Mouse (Mus musculus) testis, postnatal 14 days (tissue): ENCODE data around the gene Runx1.

Experiments used
- DNase-seq: peaks from one replicate; pipeline ENCODE4 v3.0.0; 2021; ENCODE audit warnings: low spot score

Gene Runx1

DNA sequence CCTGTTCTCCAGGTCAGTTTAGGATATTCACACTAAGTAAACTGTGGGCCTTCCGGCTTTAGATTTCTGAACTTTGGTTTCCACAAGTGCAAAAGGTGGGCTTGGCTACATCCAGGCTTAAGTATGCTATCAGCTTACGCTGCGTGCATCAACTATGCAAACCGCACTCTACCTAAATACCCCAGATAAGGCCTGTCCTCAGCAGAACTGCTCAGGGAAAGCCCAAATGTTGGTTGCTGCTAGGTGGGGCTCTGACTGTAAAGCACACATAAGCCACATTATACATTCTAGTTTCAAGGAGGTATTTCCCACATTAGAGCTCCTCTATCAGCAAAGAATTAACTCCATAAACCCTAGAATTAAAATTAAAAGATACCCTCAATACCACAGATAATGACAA, 33.0 kb downstream of the Runx1 start:
- no peak for DNase-seq

DNA sequence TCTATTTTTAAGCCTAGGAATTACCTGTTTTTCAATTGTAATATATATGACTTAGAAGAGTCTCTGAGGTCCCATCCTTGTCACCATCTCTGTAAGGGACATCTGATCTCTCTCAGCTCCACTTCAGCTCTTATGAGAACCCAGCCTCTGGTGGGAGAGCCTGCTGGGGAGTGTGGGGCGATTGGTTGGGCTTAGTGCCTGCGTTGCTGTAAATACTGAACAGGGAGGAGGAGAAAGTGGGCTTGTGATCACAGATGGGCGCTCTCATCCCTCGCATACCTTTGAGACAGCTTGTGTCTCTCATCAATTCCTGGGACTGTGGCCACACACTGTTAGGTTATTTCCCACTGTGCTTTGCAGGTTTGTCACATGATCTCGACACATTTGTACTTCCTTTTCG, 35.3 kb downstream of the Runx1 start:
- DNase-seq, result no peak

DNA sequence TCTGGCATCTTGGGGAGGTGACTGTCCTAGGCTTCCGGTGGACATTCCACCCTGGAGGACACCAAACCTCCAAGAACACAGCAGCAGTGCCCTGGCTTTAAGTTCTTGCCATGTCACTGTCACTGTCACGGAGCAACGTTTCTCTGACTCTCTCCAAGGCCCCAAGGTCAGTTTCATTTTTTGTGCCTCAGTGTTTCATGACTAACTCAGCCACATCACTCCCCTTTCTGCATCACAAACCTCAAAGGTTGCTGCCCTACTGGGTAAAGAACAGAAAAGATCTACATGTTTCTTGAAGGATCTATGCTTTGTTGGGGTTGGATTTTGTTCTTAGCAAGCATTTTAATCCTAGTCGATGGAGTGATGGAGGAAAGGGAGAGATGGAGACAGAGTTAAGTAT, 36.1 kb downstream of the Runx1 start:
- DNase-seq, result no peak

DNA sequence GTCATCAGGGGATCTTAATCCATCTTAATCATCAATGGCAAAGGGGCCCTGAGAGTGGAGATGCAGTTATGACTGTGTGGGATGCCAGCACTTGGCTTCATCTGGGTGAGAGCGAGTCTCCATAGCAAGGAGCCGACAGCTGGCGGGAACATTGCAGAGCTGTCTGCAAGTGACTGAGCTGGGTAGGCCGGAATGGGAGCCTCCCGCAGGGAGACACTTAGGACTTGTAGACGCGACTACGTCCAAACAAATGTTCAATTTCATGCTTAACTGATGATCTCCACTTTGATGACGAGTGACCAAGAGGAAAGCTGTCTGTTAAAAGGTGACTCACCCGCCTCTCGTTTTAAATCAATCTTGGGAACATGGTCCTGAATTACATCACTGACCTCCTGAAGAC, 37.5 kb downstream of the Runx1 start:
- no peak for DNase-seq

DNA sequence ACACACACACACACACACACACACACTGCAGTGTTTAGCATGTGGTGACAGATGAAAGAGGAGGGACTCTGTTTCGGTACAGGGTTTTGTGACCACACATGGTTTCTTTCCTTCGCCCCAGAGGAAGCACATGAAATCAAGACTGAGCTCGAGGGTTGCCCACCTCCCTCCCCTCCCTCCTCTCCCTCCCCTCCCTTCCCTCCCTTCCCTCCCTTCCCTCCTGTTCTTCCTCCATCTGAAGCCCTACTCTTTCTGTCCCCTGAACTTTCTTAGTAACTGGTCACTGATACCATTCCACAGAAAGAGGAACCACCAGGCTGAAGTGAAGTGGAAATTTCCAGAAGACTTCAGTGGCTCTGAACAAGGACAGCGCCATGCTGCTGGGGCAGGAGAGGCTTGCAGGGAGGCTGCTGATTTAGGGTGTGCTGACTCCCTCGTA, 39.0 kb downstream of the Runx1 start:
- no peak for DNase-seq

DNA sequence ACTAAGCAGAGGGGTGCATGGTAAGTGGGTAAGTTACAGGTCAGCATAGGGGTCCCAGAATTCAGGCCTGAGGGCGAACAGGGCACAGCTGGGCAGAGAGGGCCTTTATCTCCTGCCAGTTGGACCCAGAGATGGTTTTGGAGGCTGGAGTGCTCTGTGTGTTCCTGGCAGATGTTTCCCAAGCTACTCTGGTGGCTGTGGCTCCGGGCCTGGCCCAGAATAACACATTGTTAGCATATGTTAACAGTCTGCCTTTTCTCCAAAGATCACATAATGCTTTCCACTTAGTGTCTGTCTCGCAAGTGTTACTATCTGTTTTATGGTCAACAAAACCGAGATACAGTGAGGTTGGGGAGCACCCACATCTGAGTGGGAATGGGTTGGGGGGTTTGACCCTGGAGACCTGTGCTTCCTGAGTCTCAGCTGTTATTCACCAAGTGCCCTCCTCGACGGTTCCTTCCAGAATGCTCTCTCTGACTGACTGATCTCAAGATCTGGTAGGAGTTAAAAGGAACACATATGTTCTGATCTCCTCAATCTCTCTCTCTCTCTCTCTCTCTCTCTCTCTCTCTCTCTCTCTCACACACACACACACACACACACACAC, 39.6 kb downstream of the Runx1 start:
- no peak for DNase-seq

DNA sequence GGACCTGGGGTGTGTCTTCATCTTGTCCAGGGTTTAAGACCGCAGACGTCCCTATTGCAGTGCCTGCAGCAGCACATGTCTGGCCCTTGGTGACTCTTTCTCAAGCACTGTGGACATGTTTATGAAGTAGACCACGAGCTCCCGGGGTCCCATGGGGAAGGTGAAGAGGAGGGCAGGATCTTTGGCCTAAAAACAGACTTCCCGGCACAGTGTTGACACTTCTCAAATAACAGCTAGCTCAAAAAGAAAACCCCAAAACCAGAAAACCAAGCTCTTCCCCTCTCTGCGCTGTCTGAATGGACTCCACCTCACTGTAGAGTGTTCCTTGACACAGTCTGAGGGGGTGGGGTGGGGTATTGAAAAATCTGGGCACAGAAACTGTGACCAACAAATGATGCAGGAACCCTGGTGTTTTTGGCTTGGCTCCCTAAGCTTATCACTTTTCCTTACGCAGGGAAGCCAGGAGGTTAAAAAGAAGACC, 42.3 kb downstream of the Runx1 start:
- no peak for DNase-seq

DNA sequence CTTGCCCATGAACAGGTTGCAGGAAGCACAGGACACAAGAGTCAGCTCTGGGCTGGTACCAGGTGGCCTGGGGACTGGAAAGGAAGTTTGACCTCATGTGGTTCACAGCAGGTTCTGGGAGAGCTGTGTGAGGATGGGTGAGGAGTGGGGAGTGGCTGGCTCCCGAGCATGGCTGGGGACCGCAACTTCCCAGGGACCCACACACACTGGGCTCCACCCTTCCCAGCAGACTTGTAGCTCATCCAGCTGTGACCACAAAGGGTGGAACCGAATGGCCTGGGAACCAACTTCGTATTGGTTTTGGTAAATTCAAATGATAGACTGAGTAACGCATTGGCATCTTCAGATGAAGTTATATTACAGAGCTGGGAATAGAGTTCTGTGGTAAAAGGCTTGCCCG, 43.5 kb downstream of the Runx1 start:
- DNase-seq, result no peak

DNA sequence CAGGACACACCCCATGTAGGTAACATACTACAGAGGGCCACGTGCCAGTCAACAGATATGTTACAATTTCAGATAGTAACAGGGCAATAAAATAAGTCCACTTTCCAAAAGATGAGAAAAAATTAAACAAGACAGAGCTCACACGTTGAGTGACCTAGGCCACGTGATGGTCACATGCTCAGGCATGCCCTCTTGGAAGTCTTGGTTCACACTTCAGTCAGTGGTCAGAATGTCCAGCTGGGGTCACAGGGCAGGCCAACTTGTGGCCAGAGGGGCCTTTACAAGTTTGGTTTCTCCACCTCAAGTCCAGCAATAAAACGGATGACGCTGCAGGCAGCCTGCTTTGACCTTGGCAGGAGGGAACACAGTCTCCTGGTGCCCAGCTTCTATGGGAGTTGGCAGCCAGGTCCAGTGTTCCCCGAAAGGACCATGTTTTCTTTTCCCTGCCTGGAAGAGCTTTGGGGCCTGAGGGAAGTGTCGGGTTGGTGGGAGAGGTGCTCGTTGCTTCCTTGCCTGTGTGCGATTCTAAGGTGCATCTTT, 46.0 kb downstream of the Runx1 start:
- no peak for DNase-seq

DNA sequence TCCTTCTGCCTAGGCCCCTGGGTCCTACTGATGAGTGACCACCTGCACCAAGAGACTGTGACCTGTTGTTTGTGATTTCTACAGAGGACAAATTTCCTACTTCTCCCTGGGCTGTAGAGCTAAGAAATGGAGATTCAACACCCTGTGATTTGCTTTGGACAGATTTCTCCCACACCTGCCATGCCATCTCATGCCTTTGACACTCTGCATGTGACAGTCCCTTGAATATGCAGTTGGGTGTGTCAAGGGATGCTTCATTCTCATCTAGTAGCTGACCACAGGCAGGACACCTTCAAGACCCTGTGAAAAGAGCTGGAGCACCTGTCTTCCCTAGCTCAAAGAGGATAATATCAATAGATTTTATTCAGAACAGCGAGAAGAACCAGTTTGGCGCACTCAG, 46.8 kb downstream of the Runx1 start:
- DNase-seq, result no peak

DNA sequence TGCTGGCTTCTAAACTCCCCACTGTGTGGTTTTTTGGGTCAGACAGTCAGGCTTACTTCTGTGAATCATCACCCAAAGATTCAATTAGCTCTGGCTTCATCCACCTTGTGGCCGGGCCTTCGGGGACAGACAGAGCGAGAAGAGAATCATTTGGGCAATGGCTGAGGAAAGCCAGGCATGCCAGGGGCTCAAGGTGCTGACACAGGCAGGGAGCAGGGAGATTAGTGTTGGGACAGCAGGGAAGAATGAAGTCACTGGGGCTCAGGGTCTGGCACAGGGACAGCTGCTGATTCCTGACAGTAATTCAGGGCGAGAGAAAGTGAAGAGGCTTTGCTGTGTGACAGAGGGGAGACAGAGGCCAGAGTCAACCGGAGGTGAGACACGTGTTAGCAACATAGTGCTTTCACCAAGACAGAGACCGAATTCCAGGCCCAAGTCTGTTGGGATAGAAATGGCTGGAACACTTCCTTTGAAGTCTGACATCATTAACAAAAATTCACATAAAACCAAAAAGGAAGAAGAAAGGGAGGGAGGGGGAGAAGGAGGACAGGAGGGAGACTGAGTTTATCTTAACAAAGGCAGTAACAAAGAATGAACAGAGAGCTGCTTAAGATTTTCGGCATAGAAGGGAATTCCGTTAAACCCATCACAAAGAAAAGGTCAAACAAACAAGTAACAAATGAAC, 47.7 kb downstream of the Runx1 start:
- DNase-seq, result no peak

DNA sequence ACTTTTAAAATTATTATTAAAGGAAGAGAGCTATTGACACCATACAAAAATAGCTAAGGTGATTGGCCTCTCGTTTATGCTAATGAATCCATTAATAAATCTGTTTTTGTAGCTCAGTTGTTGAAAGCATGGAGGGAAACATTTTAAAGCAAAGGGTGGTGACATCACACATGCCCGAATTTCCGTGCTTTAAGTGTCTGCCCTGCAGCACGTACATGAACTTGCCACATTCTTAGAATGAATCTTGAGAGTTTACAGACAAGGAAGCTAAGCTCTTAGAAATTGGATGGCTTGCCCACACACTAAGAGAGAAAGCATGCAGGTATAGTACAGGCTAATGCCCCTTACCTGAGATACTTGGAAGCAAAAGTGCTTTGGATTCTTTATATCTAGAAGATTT, 58.1 kb downstream of the Runx1 start:
- DNase-seq, result no peak

DNA sequence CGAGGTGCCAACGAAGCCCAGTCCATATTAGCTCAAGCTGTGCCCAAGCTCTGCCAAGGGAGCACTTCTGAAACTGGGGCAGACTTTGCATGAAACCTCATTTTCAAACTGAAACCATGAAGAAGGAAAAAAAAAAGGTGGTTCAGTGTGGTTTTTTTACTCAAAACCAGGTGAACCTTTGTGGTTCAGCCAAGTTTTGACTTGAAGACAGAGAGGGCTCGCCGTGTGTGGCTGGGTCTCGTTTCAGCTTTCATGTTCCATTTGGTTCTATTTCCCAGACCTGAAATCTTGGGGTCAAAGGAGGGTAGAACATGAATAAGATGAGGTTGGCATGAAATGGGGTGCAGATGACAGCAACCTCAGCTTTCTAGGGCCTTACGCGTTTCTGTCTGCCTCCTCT, 58.5 kb downstream of the Runx1 start:
- no peak for DNase-seq

DNA sequence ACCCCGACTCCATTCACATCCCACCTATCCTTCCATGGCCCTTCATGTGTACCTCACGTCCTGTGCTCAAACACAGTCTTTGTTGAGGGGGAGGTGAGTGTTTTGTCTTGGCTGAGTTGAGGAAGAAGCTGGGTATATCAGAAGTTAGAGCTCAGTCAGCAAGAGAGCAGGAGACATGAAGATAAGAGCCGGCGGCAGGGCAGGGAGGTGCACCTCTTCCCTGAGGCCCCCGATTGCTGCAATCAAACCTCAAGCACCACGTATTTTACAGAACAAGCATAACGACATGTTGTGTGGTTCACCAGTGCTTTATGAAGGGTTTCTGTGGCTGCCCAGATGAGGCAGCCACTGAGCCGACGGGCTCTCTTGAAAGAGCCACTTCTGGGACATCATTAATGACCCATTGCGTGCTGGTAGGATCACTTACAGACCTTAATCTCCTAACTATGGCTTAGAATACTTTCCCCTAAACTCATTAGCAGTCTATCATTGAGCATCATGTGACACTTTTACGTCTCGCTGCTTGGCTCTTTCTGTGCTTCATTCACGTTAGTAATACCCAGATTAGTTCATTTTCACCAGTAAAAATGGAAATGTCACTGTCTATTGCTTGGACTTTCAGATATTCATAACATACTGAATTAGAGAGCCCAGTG, 61.1 kb downstream of the Runx1 start:
- no peak for DNase-seq

DNA sequence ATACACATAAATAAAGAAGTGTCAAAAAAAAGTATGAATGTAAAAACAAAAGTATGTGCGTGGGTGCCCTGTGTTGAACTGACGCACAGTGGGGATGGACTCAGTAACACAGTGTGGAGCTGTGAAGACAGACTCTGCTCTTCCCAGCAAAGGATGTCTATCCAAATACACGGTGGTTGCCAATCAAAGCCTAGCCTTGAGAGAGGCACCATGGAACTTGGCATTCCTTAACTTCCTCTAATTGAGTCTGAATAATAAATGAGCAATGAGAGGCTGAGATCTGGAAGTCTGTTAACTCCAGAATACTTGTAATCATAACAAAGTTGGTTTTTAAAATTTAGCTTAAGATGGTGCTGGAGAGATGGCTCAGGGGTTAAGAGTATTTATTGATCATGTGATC, 62.3 kb downstream of the Runx1 start:
- no peak for DNase-seq

DNA sequence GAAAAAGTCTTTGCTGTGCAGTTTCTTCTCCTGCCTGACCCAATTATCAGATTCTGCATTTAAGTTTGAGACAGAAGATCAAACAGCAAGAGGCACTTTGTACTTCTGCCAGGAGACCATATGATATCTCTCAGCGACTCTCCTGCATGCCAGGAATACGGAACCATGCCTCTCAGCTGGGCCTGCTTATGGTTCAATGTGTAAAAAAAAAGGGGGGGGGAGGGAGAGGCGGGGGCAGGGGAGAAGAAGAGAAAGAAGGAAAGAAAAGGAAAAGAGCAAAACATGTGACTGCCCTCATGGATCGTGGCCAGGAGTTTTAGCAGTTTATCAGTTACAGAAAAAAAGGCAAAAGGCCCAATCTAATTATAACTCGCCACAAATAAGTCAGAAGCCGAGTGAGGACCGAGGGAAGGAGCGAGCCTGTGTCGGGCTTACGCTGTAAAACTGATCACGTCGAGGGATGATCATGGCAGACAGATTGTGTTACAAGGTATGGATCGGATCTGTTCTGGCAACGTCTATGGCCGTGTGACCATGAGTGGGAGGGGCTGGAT, 63.9 kb downstream of the Runx1 start:
- DNase-seq, result no peak

DNA sequence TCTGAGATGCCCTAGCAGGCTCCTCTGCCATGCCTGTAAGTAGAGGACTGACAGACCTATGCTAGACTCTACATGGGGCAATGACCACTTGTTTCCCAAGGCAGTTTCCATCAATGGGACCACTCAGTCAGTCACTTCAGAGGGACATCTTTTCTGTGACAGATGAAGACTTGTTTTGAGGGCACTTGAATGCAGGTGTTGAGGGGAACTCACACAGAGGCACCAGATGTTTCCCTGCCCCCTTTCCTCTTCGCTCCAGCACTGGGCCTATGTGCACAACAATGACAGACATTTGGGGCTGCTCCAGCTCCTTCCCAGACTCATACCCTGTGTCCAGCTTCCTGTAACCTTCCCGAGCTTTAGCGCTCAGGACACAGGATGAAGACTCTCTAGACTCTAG, 65.9 kb downstream of the Runx1 start:
- no peak for DNase-seq

DNA sequence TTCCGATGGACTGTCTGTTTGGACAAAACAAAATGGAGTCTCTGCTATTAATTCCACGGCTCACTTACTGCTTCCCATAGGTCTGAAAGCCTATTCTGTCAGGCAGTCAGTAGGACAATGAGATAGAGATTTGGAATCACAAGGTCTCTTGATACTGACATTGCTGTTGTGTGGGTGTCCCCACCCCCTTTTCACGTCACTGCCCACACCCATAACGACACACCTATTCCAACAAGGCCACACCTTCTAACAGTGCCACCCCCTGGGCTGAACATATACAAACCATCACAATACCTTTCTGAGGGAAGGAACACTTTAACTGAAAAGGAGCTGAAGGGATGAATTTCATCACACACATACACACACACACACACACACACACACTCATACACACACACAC, 68.4 kb downstream of the Runx1 start:
- no peak for DNase-seq

DNA sequence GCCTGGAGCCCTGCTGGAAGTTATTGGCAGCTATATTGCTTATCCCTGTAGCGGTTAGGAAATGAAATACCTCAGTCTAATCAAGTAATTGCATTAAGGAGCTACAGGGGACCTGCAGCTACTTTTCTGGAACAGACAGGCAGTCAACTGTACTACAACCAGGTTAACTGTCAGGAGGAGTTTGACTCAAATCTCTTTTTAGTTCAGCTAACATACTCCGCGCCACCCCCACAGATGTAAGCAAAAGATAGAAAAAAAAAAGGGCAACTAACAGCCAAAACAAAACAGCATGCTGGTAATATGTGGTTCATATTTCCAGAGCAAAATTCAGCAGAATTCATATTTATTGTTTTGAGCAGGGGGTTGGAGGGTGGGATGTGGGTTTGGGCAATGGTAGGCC, 72.0 kb downstream of the Runx1 start:
- DNase-seq, result no peak

DNA sequence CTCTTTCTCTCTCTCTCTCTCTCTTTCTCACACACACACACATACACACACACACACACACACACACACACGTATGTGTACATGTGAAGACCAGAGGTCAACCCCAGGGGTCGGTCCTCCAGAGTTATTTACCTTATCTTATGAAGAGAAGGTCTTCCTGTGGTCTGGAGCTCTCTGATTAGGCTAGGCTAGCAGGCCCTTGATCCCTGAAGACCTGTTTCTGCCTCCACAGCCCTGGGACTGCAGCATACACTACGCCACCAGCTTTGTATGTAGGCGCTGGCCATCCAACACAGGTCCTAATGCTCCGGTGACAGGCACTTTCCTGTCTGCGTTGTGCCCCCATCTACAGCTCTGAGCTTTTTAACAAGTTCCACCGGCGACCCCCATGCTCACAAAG, 72.8 kb downstream of the Runx1 start:
- DNase-seq, result no peak

DNA sequence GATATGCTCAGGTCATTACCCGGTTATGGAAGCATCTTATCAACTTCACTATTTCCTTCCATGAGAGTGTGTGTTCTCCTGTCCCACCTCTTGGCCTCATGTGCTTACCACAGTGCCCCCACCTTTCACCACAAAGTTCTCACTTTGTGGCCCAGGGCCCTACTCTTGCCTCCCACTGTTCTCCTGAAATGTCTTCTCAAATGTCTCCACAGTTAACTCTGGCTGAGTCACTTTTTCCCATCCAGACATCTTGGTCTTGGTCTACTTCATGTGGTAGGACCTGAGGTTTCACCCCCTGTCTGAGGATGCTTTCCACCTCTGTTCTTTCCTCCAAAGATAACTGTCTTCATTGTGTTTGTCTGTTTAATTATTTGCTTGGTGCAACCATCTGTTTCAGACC, 77.7 kb downstream of the Runx1 start:
- DNase-seq, result no peak

DNA sequence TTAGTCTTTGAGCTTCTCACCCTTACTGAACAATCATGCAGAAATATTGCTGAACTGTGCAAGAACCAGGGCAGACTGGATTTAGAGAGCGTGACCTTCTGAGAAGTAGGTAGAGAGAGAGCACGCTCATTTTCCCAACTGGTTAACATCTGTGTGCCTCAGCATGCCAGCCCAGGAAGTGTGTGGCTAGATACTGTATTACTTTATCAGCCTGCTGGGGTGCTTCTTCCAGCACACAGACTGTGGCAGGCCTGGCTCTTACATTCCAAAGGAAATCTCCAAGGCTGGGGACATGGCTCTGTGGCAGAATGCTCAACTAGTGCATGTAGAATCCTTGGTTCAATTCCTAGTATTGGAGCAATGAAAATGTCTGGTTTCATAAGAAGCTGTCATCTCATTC, 78.9 kb downstream of the Runx1 start:
- no peak for DNase-seq

DNA sequence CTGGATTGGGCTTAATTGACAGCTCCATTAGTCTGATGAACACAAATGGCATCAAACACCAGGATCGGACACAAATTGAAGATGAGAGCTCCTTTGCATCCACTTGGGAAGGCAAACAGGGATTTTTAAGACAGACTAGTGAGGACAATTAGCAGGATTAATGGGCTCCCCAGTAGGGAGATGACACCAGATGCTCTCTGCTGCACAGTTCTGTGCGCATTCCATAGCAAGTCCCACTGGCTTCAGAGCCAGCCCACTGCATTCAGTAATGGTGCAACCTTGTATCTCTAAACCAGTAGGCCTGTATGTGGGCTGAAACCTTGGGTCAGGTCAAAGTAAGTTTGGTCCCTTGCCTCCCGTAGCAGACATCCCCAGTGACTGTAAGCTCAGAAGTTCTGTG, 80.7 kb downstream of the Runx1 start:
- DNase-seq, result no peak
